Mouse (Mus musculus): Measurements from ENCODE around the gene Gm9945. TPM values are rescaled to one million over a fixed set of nuclear protein-coding genes. Genes with fewer than 3 reads are reported as not detected.

The Gm9945 gene
- polyA plus RNA-seq, 1 experiment = not detected

GRCm38 (mm10) chr11:53472709-53473108 is 7.3 kb upstream of the Gm9945 start:
- H3K27me3 ChIP-seq (ENCODE audit: control insufficient read depth, insufficient read depth, insufficient read length) = peaks cover 19% of the 10 kb centered on the region
- H3K79me3 ChIP-seq (ENCODE audit: low read depth) = no peaks in the 10 kb centered on the region
- TF ChIP-seq CTCF (IDR thresholded peaks at IDR 0.05; ENCODE audit: control insufficient read depth, insufficient read depth, insufficient read length) (no peak), CEBPB (IDR thresholded peaks at IDR 0.05; ENCODE audit: low read depth) (no peak), USF1 (IDR thresholded peaks at IDR 0.05; ENCODE audit: low read depth) (no peak), FOSL1 (IDR thresholded peaks at IDR 0.05; ENCODE audit: insufficient read depth, low read length, poor library complexity, severe bottlenecking) (no peak), MYOD1 (IDR thresholded peaks at IDR 0.05; ENCODE audit: control insufficient read depth, insufficient read length, low read depth) (no peak), MAX (IDR thresholded peaks at IDR 0.05) (no peak), MYOG (IDR thresholded peaks at IDR 0.05; ENCODE audit: control insufficient read depth, extremely low read depth, insufficient read length) (no peak)

DNA sequence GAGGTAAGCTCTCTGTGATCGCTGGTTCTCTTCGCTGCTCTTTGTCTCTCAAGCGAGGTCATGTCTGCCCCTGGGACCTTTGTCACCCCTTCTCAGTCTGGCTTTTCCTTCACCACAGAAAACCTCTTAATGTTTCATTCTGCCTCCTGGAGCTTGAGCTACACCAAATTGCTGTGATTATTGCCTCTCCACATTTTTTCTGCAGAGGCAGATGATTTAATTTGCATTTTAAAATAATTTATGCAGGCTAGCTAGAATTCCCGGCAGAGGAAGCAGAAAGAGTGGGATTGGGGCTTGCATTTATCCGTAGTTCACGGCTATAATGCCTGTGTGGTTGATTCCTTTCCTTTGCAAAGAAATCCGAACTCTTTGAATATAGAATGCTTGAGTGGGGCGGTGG is 4.3 kb upstream of the Gm9945 start:
- TF ChIP-seq FOSL1 (IDR thresholded peaks at IDR 0.05; ENCODE audit: insufficient read depth, low read length, poor library complexity, severe bottlenecking) (no peak), MYOG (IDR thresholded peaks at IDR 0.05; ENCODE audit: control insufficient read depth, extremely low read depth, insufficient read length) (no peak), MAX (IDR thresholded peaks at IDR 0.05) (no peak), CTCF (IDR thresholded peaks at IDR 0.05; ENCODE audit: control insufficient read depth, insufficient read depth, insufficient read length) (no peak), USF1 (IDR thresholded peaks at IDR 0.05; ENCODE audit: low read depth) (no peak), MYOD1 (IDR thresholded peaks at IDR 0.05; ENCODE audit: control insufficient read depth, insufficient read length, low read depth) (no peak), CEBPB (IDR thresholded peaks at IDR 0.05; ENCODE audit: low read depth) (no peak)

More at GRCm38 (mm10) chr11:53472709-53473108, 7.3 kb upstream of the Gm9945 start:
- Histone ChIP-seq H3K36me3 (ENCODE audit: control insufficient read depth, insufficient read depth) (no peaks in the 10 kb centered on the region), H3K79me2 (ENCODE audit: control insufficient read depth, insufficient read depth) (no peaks in the 10 kb centered on the region), H3ac (ENCODE audit: control insufficient read depth, insufficient read length, low read depth) (no peak overlapping the region), H3K4me3 (ENCODE audit: insufficient read depth, poor library complexity, severe bottlenecking) (no peak overlapping the region)

GRCm38 (mm10) chr11:53477833-53478232 is 2.1 kb upstream of the Gm9945 start:
- Histone ChIP-seq H3ac (ENCODE audit: control insufficient read depth, insufficient read length, low read depth) (no peak overlapping the region), H3K79me2 (ENCODE audit: control insufficient read depth, insufficient read depth) (no peaks in the 10 kb centered on the region), H3K4me3 (ENCODE audit: insufficient read depth, poor library complexity, severe bottlenecking) (no peak overlapping the region), H3K36me3 (ENCODE audit: control insufficient read depth, insufficient read depth) (no peaks in the 10 kb centered on the region), H3K27me3 (ENCODE audit: control insufficient read depth, insufficient read depth, insufficient read length) (peaks cover 19% of the 10 kb centered on the region), H3K79me3 (ENCODE audit: low read depth) (no peaks in the 10 kb centered on the region)
- TF ChIP-seq CTCF (IDR thresholded peaks at IDR 0.05; ENCODE audit: control insufficient read depth, insufficient read depth, insufficient read length) (no peak), MYOD1 (IDR thresholded peaks at IDR 0.05; ENCODE audit: control insufficient read depth, insufficient read length, low read depth) (no peak), MAX (IDR thresholded peaks at IDR 0.05) (no peak), CEBPB (IDR thresholded peaks at IDR 0.05; ENCODE audit: low read depth) (no peak), USF1 (IDR thresholded peaks at IDR 0.05; ENCODE audit: low read depth) (no peak)

More for the DNA sequence above, 4.3 kb upstream of the Gm9945 start:
- Histone ChIP-seq H3K36me3 (ENCODE audit: control insufficient read depth, insufficient read depth) (no peaks in the 10 kb centered on the region), H3K4me3 (ENCODE audit: insufficient read depth, poor library complexity, severe bottlenecking) (no peak overlapping the region), H3ac (ENCODE audit: control insufficient read depth, insufficient read length, low read depth) (no peak overlapping the region), H3K27me3 (ENCODE audit: control insufficient read depth, insufficient read depth, insufficient read length) (peaks cover 19% of the 10 kb centered on the region), H3K79me2 (ENCODE audit: control insufficient read depth, insufficient read depth) (no peaks in the 10 kb centered on the region), H3K79me3 (ENCODE audit: low read depth) (no peaks in the 10 kb centered on the region)

- Histone ChIP-seq H3K36me3 (ENCODE audit: control insufficient read depth, insufficient read depth) (no peaks in the 10 kb centered on the region), H3K79me2 (ENCODE audit: control insufficient read depth, insufficient read depth) (no peaks in the 10 kb centered on the region), H3K4me3 (ENCODE audit: insufficient read depth, poor library complexity, severe bottlenecking) (no peak overlapping the region), H3K79me3 (ENCODE audit: low read depth) (no peaks in the 10 kb centered on the region), H3ac (ENCODE audit: control insufficient read depth, insufficient read length, low read depth) (no peak overlapping the region), H3K27me3 (ENCODE audit: control insufficient read depth, insufficient read depth, insufficient read length) (peaks cover 14% of the 10 kb centered on the region)
- TF ChIP-seq MAX (IDR thresholded peaks at IDR 0.05) = no peak
- no peak for TF ChIP-seq CEBPB (IDR thresholded peaks at IDR 0.05; ENCODE audit: low read depth)
- no peak for TF ChIP-seq USF1 (IDR thresholded peaks at IDR 0.05; ENCODE audit: low read depth)
- no peak for TF ChIP-seq CTCF (IDR thresholded peaks at IDR 0.05; ENCODE audit: control insufficient read depth, insufficient read depth, insufficient read length)
- no peak for TF ChIP-seq MYOG (IDR thresholded peaks at IDR 0.05; ENCODE audit: control insufficient read depth, extremely low read depth, insufficient read length)
- no peak for TF ChIP-seq MYOD1 (IDR thresholded peaks at IDR 0.05; ENCODE audit: control insufficient read depth, insufficient read length, low read depth)
- no peak for TF ChIP-seq FOSL1 (IDR thresholded peaks at IDR 0.05; ENCODE audit: insufficient read depth, low read length, poor library complexity, severe bottlenecking)
Measured at GRCm38 (mm10) chr11:53478383-53479170, 1.4 kb upstream of the Gm9945 start.

- no peak for TF ChIP-seq MYOG (IDR thresholded peaks at IDR 0.05; ENCODE audit: control insufficient read depth, extremely low read depth, insufficient read length)
- TF ChIP-seq MAX (IDR thresholded peaks at IDR 0.05) = no peak
- no peak for TF ChIP-seq FOSL1 (IDR thresholded peaks at IDR 0.05; ENCODE audit: insufficient read depth, low read length, poor library complexity, severe bottlenecking)
- no peak for TF ChIP-seq CTCF (IDR thresholded peaks at IDR 0.05; ENCODE audit: control insufficient read depth, insufficient read depth, insufficient read length)
- no peak for TF ChIP-seq USF1 (IDR thresholded peaks at IDR 0.05; ENCODE audit: low read depth)
- no peak for TF ChIP-seq MYOD1 (IDR thresholded peaks at IDR 0.05; ENCODE audit: control insufficient read depth, insufficient read length, low read depth)
- no peak for TF ChIP-seq CEBPB (IDR thresholded peaks at IDR 0.05; ENCODE audit: low read depth)
- Histone ChIP-seq H3K79me2 (ENCODE audit: control insufficient read depth, insufficient read depth) (no peaks in the 10 kb centered on the region), H3K79me3 (ENCODE audit: low read depth) (no peaks in the 10 kb centered on the region), H3K4me3 (ENCODE audit: insufficient read depth, poor library complexity, severe bottlenecking) (no peak overlapping the region), H3ac (ENCODE audit: control insufficient read depth, insufficient read length, low read depth) (no peak overlapping the region), H3K36me3 (ENCODE audit: control insufficient read depth, insufficient read depth) (no peaks in the 10 kb centered on the region), H3K27me3 (ENCODE audit: control insufficient read depth, insufficient read depth, insufficient read length) (peaks cover 8% of the 10 kb centered on the region)
Measured at GRCm38 (mm10) chr11:53479171-53479782, 689 bp upstream of the Gm9945 start.

Data from C2C12 (cell line).